Mouse (Mus musculus) spleen, adult 2 months (tissue): Measurements from ENCODE around the gene Chchd10.

Experiments
- CTCF ChIP-seq: fragments of 200-500 bp; IDR thresholded peaks from 2 replicates; pipeline ENCODE4 v1.5.1; 2011; ENCODE audit warnings: mild to moderate bottlenecking, inconsistent platforms; ENCODE audit not compliant: insufficient read depth, insufficient read length, insufficient replicate concordance; ENCODE audit errors: extremely low read depth
- POLR2A ChIP-seq: fragments of 200-500 bp; IDR thresholded peaks from 2 replicates; pipeline ENCODE4 v1.6.1; 2011; ENCODE audit warnings: low read depth, low read length, inconsistent platforms

DNA sequence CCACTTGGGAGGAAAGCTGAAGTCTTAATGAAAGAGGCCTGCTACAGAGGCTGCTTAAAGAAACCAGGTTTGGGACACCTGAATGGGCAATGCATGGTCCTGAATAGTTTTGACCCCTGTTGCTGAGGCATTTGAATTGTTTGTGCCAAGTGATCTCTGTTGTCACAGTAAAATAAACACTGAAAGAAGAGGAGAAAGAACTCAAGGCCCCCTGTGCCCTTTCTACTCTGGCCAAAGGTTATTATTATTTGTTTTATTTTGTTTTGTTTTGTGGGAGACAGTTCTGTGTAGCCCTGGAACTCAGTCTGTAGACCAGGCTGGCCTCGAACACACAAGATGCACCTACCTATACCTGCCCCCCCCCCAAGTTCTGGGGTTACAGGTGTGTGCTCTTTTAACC is 2.1 kb downstream of the Chchd10 start:
- no peak for TF ChIP-seq CTCF
- TF ChIP-seq POLR2A = no peak
